Mouse (Mus musculus): ENCODE data around the gene Ralgapa2. TPM values are rescaled to one million over a fixed set of nuclear protein-coding genes. Genes with fewer than 3 reads are reported as not detected.

Gene Ralgapa2
- polyA plus RNA-seq, 1 experiment from 2014 or later: 11.5 TPM

GRCm38 (mm10) chr2:146524685-146525415, 12.7 kb upstream of the Ralgapa2 start:
- WGBS: 85% methylated on average over 4 of the region's 4 CpGs
- Histone ChIP-seq H3K9me3 (no peaks in the 10 kb centered on the region), H3K36me3 (no peaks in the 10 kb centered on the region), H3K4me3 (no peak overlapping the region), H3K27me3 (ENCODE audit: insufficient read depth, poor library complexity, severe bottlenecking) (no peaks in the 10 kb centered on the region), H3K4me1 (no peaks in the 10 kb centered on the region), H3K27ac (no peak overlapping the region)
- DNase-seq (ENCODE audit: low spot score): no peak

GRCm38 (mm10) chr2:146516894-146517293, 4.8 kb upstream of the Ralgapa2 start:
- H3K36me3 ChIP-seq: no peaks in the 10 kb centered on the region
- H3K27ac ChIP-seq: no peak overlapping the region
- no peaks in the 10 kb centered on the region for H3K27me3 ChIP-seq (ENCODE audit: insufficient read depth, poor library complexity, severe bottlenecking)
- no peaks in the 10 kb centered on the region for H3K9me3 ChIP-seq
- no peak overlapping the region for H3K4me3 ChIP-seq
- DNase-seq (ENCODE audit: low spot score): no peak
- H3K4me1 ChIP-seq: 0 out of 2 replicates have a peak, but pooled peaks cover 4% of the 10 kb centered on the region
- WGBS: 73% methylated on average over 2 of the region's 2 CpGs

- H3K4me3 ChIP-seq: no peak overlapping the region
- no peaks in the 10 kb centered on the region for H3K27me3 ChIP-seq (ENCODE audit: insufficient read depth, poor library complexity, severe bottlenecking)
- no peak overlapping the region for H3K27ac ChIP-seq
- H3K4me1 ChIP-seq: peaks cover 16% of the 10 kb centered on the region
- H3K36me3 ChIP-seq: no peaks in the 10 kb centered on the region
- WGBS: 81% methylated on average over 2 of the region's 2 CpGs
- no peaks in the 10 kb centered on the region for H3K9me3 ChIP-seq
- DNase-seq (ENCODE audit: low spot score): no peak
Observed at GRCm38 (mm10) chr2:146515081-146515480, 2.9 kb upstream of the Ralgapa2 start.

- no peaks in the 10 kb centered on the region for H3K27me3 ChIP-seq (ENCODE audit: insufficient read depth, poor library complexity, severe bottlenecking)
- H3K36me3 ChIP-seq: no peaks in the 10 kb centered on the region
- H3K9me3 ChIP-seq: no peaks in the 10 kb centered on the region
- H3K4me1 ChIP-seq: peaks cover 16% of the 10 kb centered on the region
- peak overlapping the region; percentile 95; the same call in 1 of the 2 replicates for H3K27ac ChIP-seq
- DNase-seq (ENCODE audit: low spot score): no peak
- H3K4me3 ChIP-seq: peak overlapping the region; percentile 92
- WGBS: 54% methylated on average over 2 of the region's 2 CpGs
Observed at GRCm38 (mm10) chr2:146512581-146512920, 407 bp upstream of the Ralgapa2 start.

- under 1% methylated on average over 21 of the region's 22 CpGs for WGBS
Observed at GRCm38 (mm10) chr2:146511401-146511865, 711 bp downstream of the Ralgapa2 start.

GRCm38 (mm10) chr2:146510780-146511179, 1.4 kb downstream of the Ralgapa2 start:
- no peaks in the 10 kb centered on the region for H3K36me3 ChIP-seq
- no peak for DNase-seq (ENCODE audit: low spot score)
- WGBS: 12% methylated on average over 1 of the region's 1 CpGs
- peaks cover 16% of the 10 kb centered on the region for H3K4me1 ChIP-seq
- no peaks in the 10 kb centered on the region for H3K27me3 ChIP-seq (ENCODE audit: insufficient read depth, poor library complexity, severe bottlenecking)
- no peaks in the 10 kb centered on the region for H3K9me3 ChIP-seq
- H3K4me3 ChIP-seq: peak overlapping the region; percentile 92
- peak overlapping the region; percentile 95 for H3K27ac ChIP-seq

More at GRCm38 (mm10) chr2:146511401-146511865, 711 bp downstream of the Ralgapa2 start:
- no peak for DNase-seq (ENCODE audit: low spot score)
- H3K36me3 ChIP-seq: no peaks in the 10 kb centered on the region
- H3K4me3 ChIP-seq: peak overlapping the region; percentile 92
- H3K4me1 ChIP-seq: peaks cover 16% of the 10 kb centered on the region
- no peaks in the 10 kb centered on the region for H3K27me3 ChIP-seq (ENCODE audit: insufficient read depth, poor library complexity, severe bottlenecking)
- H3K9me3 ChIP-seq: no peaks in the 10 kb centered on the region
- peak overlapping the region; percentile 95 for H3K27ac ChIP-seq

GRCm38 (mm10) chr2:146502578-146503311, 9.4 kb downstream of the Ralgapa2 start:
- H3K4me1 ChIP-seq: peaks cover 33% of the 10 kb centered on the region
- no peaks in the 10 kb centered on the region for H3K9me3 ChIP-seq
- 65% methylated on average over 9 of the region's 9 CpGs for WGBS
- H3K27me3 ChIP-seq (ENCODE audit: insufficient read depth, poor library complexity, severe bottlenecking): no peaks in the 10 kb centered on the region
- DNase-seq (ENCODE audit: low spot score): no peak
- H3K27ac ChIP-seq: 0 out of 2 replicates have a peak overlapping the region, but pooled peaks have one; percentile 16
- no peak overlapping the region for H3K4me3 ChIP-seq
- 0 out of 2 replicates have a peak, but pooled peaks cover 5% of the 10 kb centered on the region for H3K36me3 ChIP-seq

- Histone ChIP-seq H3K9me3 (no peaks in the 10 kb centered on the region), H3K27ac (no peak overlapping the region), H3K4me3 (no peak overlapping the region), H3K36me3 (0 out of 2 replicates have a peak, but pooled peaks cover 7% of the 10 kb centered on the region), H3K4me1 (peaks cover 34% of the 10 kb centered on the region), H3K27me3 (ENCODE audit: insufficient read depth, poor library complexity, severe bottlenecking) (no peaks in the 10 kb centered on the region)
- 87% methylated on average over 1 of the region's 1 CpGs for WGBS
- no peak for DNase-seq (ENCODE audit: low spot score)
Observed at GRCm38 (mm10) chr2:146500067-146500466, 12.1 kb downstream of the Ralgapa2 start.

GRCm38 (mm10) chr2:146499111-146499510, 13.0 kb downstream of the Ralgapa2 start:
- WGBS: 86% methylated on average over 1 of the region's 1 CpGs
- Histone ChIP-seq H3K27ac (no peak overlapping the region), H3K9me3 (no peaks in the 10 kb centered on the region), H3K4me1 (peaks cover 34% of the 10 kb centered on the region), H3K4me3 (no peak overlapping the region), H3K27me3 (ENCODE audit: insufficient read depth, poor library complexity, severe bottlenecking) (no peaks in the 10 kb centered on the region), H3K36me3 (0 out of 2 replicates have a peak, but pooled peaks cover 7% of the 10 kb centered on the region)
- DNase-seq (ENCODE audit: low spot score): no peak

- Histone ChIP-seq H3K36me3 (0 out of 2 replicates have a peak, but pooled peaks cover 7% of the 10 kb centered on the region), H3K27me3 (ENCODE audit: insufficient read depth, poor library complexity, severe bottlenecking) (no peaks in the 10 kb centered on the region), H3K4me1 (peaks cover 26% of the 10 kb centered on the region), H3K4me3 (no peak overlapping the region), H3K27ac (no peak overlapping the region), H3K9me3 (no peaks in the 10 kb centered on the region)
- DNase-seq (ENCODE audit: low spot score): no peak
- 43% methylated on average over 6 of the region's 6 CpGs for WGBS
Observed at GRCm38 (mm10) chr2:146498298-146498697, 13.8 kb downstream of the Ralgapa2 start.

GRCm38 (mm10) chr2:146496995-146497394, 15.1 kb downstream of the Ralgapa2 start:
- Histone ChIP-seq H3K27me3 (ENCODE audit: insufficient read depth, poor library complexity, severe bottlenecking) (no peaks in the 10 kb centered on the region), H3K4me3 (no peak overlapping the region), H3K9me3 (no peaks in the 10 kb centered on the region), H3K4me1 (peaks cover 13% of the 10 kb centered on the region; the same call in 1 of the 2 replicates), H3K27ac (no peak overlapping the region), H3K36me3 (0 out of 2 replicates have a peak, but pooled peaks cover 7% of the 10 kb centered on the region)
- no peak for DNase-seq (ENCODE audit: low spot score)
- WGBS: 27% methylated on average over 1 of the region's 1 CpGs

GRCm38 (mm10) chr2:146495781-146496180, 16.4 kb downstream of the Ralgapa2 start:
- DNase-seq (ENCODE audit: low spot score): no peak
- Histone ChIP-seq H3K36me3 (0 out of 2 replicates have a peak, but pooled peaks cover 7% of the 10 kb centered on the region), H3K4me1 (peaks cover 10% of the 10 kb centered on the region; the same call in 1 of the 2 replicates), H3K9me3 (no peaks in the 10 kb centered on the region), H3K27ac (no peak overlapping the region), H3K27me3 (ENCODE audit: insufficient read depth, poor library complexity, severe bottlenecking) (no peaks in the 10 kb centered on the region), H3K4me3 (no peak overlapping the region)
- WGBS: 92% methylated on average over 9 of the region's 9 CpGs

Measured in heart, embryonic 10.5 days (tissue).